Mouse (Mus musculus): Measurements from ENCODE around the gene Gm28038.

DNA sequence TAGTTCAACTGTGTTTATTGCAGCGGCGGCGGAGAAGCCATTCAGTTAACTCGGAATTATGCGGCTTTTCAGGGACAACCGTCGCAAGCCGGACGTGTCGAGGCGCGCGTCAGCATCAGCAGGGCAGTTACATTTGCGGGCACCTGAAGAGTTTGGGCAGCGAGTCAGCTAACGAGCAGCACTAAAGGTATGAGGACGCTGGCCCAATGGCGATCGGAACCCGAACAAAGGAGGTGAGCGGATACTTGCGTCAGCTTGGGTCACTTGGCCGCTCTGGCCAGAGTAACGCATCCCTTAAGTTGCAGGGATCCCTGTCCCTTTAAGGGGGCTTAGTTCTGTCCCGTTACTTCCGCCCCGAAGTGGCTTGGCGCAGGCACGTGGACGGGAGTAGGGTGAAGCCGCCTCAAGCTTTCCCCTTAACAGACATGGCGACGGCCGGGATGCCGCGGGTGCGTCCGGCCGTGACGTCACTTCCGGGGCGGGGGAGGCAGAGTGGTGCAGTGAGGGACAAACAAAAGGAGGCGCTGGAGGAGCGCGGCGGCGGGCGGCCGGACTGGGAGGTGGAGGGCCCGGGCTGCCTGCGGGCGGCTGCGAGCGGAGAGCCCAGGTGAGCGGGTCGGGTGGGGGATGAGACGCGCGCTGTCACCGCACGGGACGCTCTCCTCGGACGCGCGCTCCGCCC, 43.5 kb upstream of the Gm28038 start, which contains the start of gene Lrrc8a:
- no peak for TF ChIP-seq CTCF (IDR thresholded peaks at IDR 0.05; ENCODE audit: low read depth, low read length)
- no peak for TF ChIP-seq POLR2A (IDR thresholded peaks at IDR 0.05; ENCODE audit: borderline replicate concordance, low read depth, low read length)
